Mouse (Mus musculus) hindbrain, embryonic 15.5 days (tissue): ENCODE results near the gene Naglu. TPM values are rescaled to one million over a fixed set of nuclear protein-coding genes. Genes with fewer than 3 reads are reported as not detected.

Source experiments
- ATAC-seq: fragments of 200-750 bp; cut with Nextera tagmentation; 2 replicates; pipeline ENCODE4 v1.8.0; 2017; ENCODE audit warnings: low read depth, moderate number of reproducible peaks, moderate TSS enrichment; ENCODE audit not compliant: low FRiP score
- H3K27ac ChIP-seq: fragments of 300-500 bp; sonication (generic); replicated peaks from 2 replicates; pipeline ENCODE4 v1.5.1; 2015; ENCODE audit warnings: mild to moderate bottlenecking, inconsistent platforms
- H3K27me3 ChIP-seq: fragments of 300-500 bp; sonication (generic); 2 replicates; pipeline ENCODE4 v1.6.1; 2015; ENCODE audit warnings: control low read depth, inconsistent platforms
- H3K36me3 ChIP-seq: fragments of 300-500 bp; sonication (generic); 2 replicates; pipeline ENCODE4 v1.6.1; 2015; ENCODE audit warnings: control low read depth, inconsistent platforms
- H3K4me1 ChIP-seq: fragments of 300-500 bp; sonication (generic); replicated peaks from 2 replicates; pipeline ENCODE4 v1.6.1; 2015; ENCODE audit warnings: control low read depth, inconsistent platforms
- H3K4me2 ChIP-seq: fragments of 300-500 bp; sonication (generic); 2 replicates; pipeline ENCODE4 v1.6.1; 2015; ENCODE audit warnings: moderate library complexity, mild to moderate bottlenecking, inconsistent platforms
- H3K4me3 ChIP-seq: fragments of 300-500 bp; sonication (generic); 2 replicates; pipeline ENCODE4 v1.5.1; 2015; ENCODE audit warnings: mild to moderate bottlenecking, inconsistent platforms
- H3K9ac ChIP-seq: fragments of 300-500 bp; sonication (generic); 2 replicates; pipeline ENCODE4 v1.6.1; 2015; ENCODE audit warnings: inconsistent platforms
- H3K9me3 ChIP-seq: fragments of 300-500 bp; sonication (generic); 2 replicates; pipeline ENCODE4 v1.6.1; 2016; ENCODE audit warnings: control low read depth, inconsistent platforms
- WGBS: fragments of 180-500 bp; shearing (Covaris S2); methylation state at CpG from one replicate; pipeline ENCODE4 v1.1.7; 2015; 5-methylcytosine and 5-hydroxymethylcytosine counted together
- polyA plus RNA-seq: library from polyadenylated mRNA; unstranded; fragments of >200 nt; fragmentation: Nextera tagmentation; extraction: Ambion mirVana; gene quantifications from 2 replicates; pipeline ENCODE4 v1.2.1, GENCODE M21; 2015

Naglu gene
- 13.0 and 15.5 TPM in 2 replicates for polyA plus RNA-seq

GRCm38 (mm10) chr11:101069391-101070188, at the start of gene Naglu:
Gene Naglu, plus strand, starts transcription at chr11:101070012.
- H3K9ac ChIP-seq = peak within 1 kb of the TSS; percentile 66
- WGBS = 4% methylated on average over 35 of the region's 35 CpGs
- peak within 1 kb of the TSS; percentile 77 for H3K4me2 ChIP-seq
- ATAC-seq = peak; percentile 89
- no peaks in the 10 kb centered on the region for H3K9me3 ChIP-seq
- no peaks in the 10 kb centered on the region for H3K36me3 ChIP-seq
- H3K4me3 ChIP-seq = peak within 1 kb of the TSS; percentile 80
- H3K4me1 ChIP-seq = peaks cover 24% of the 10 kb centered on the region
- no peaks in the 10 kb centered on the region for H3K27me3 ChIP-seq
- H3K27ac ChIP-seq = peak within 1 kb of the TSS; percentile 85

GRCm38 (mm10) chr11:101023371-101023770, 46.4 kb upstream of the Naglu start:
- WGBS = 64% methylated on average over 12 of the region's 12 CpGs
- Histone ChIP-seq H3K4me2 (no peak overlapping the region), H3K4me3 (no peak overlapping the region), H3K27ac (no peak overlapping the region), H3K36me3 (peaks cover 88% of the 10 kb centered on the region), H3K4me1 (no peaks in the 10 kb centered on the region), H3K27me3 (no peaks in the 10 kb centered on the region), H3K9me3 (no peaks in the 10 kb centered on the region), H3K9ac (no peak overlapping the region)
- peak; percentile 65; the same call in 1 of the 2 replicates for ATAC-seq

- Histone ChIP-seq H3K36me3 (peaks cover 89% of the 10 kb centered on the region), H3K27ac (no peak overlapping the region), H3K4me3 (no peak overlapping the region), H3K9me3 (no peaks in the 10 kb centered on the region), H3K9ac (no peak overlapping the region), H3K4me1 (no peaks in the 10 kb centered on the region), H3K27me3 (no peaks in the 10 kb centered on the region), H3K4me2 (no peak overlapping the region)
- WGBS = 87% methylated on average over 4 of the region's 4 CpGs
- no peak for ATAC-seq
Observed at GRCm38 (mm10) chr11:101024001-101024400, 45.8 kb upstream of the Naglu start.

GRCm38 (mm10) chr11:101027121-101027520, 42.7 kb upstream of the Naglu start:
- no peaks in the 10 kb centered on the region for H3K9me3 ChIP-seq
- ATAC-seq = no peak
- H3K27me3 ChIP-seq = no peaks in the 10 kb centered on the region
- H3K36me3 ChIP-seq = peaks cover 87% of the 10 kb centered on the region
- H3K9ac ChIP-seq = no peak overlapping the region
- no peaks in the 10 kb centered on the region for H3K4me1 ChIP-seq
- no peak overlapping the region for H3K4me3 ChIP-seq
- WGBS = 89% methylated on average over 11 of the region's 11 CpGs
- H3K27ac ChIP-seq = no peak overlapping the region
- H3K4me2 ChIP-seq = no peak overlapping the region

GRCm38 (mm10) chr11:101029320-101029719, 40.5 kb upstream of the Naglu start:
- no peaks in the 10 kb centered on the region for H3K4me1 ChIP-seq
- H3K36me3 ChIP-seq = peaks cover 86% of the 10 kb centered on the region
- no peak overlapping the region for H3K4me2 ChIP-seq
- H3K27me3 ChIP-seq = no peaks in the 10 kb centered on the region
- no peak overlapping the region for H3K9ac ChIP-seq
- H3K27ac ChIP-seq = no peak overlapping the region
- no peak overlapping the region for H3K4me3 ChIP-seq
- H3K9me3 ChIP-seq = no peaks in the 10 kb centered on the region
- no peak for ATAC-seq
- 81% methylated on average over 8 of the region's 8 CpGs for WGBS

GRCm38 (mm10) chr11:101030136-101030807, 39.5 kb upstream of the Naglu start:
- Histone ChIP-seq H3K9me3 (no peaks in the 10 kb centered on the region), H3K4me2 (no peak overlapping the region), H3K27me3 (no peaks in the 10 kb centered on the region), H3K4me3 (no peak overlapping the region), H3K27ac (no peak overlapping the region), H3K9ac (no peak overlapping the region), H3K4me1 (no peaks in the 10 kb centered on the region), H3K36me3 (peaks cover 88% of the 10 kb centered on the region)
- ATAC-seq = no peak
- 84% methylated on average over 10 of the region's 10 CpGs for WGBS

GRCm38 (mm10) chr11:101030808-101031156, 39.0 kb upstream of the Naglu start:
- Histone ChIP-seq H3K4me1 (no peaks in the 10 kb centered on the region), H3K27ac (no peak overlapping the region), H3K9me3 (no peaks in the 10 kb centered on the region), H3K4me3 (no peak overlapping the region), H3K4me2 (no peak overlapping the region), H3K27me3 (no peaks in the 10 kb centered on the region), H3K9ac (no peak overlapping the region), H3K36me3 (peaks cover 86% of the 10 kb centered on the region)
- no peak for ATAC-seq
- 96% methylated on average over 4 of the region's 4 CpGs for WGBS

GRCm38 (mm10) chr11:101031470-101031869, 38.3 kb upstream of the Naglu start:
- Histone ChIP-seq H3K9ac (no peak overlapping the region), H3K4me2 (no peak overlapping the region), H3K27ac (no peak overlapping the region), H3K9me3 (no peaks in the 10 kb centered on the region), H3K27me3 (no peaks in the 10 kb centered on the region), H3K36me3 (peaks cover 87% of the 10 kb centered on the region), H3K4me1 (no peaks in the 10 kb centered on the region), H3K4me3 (no peak overlapping the region)
- WGBS = 91% methylated on average over 1 of the region's 1 CpGs
- no peak for ATAC-seq

GRCm38 (mm10) chr11:101033856-101034500, 35.8 kb upstream of the Naglu start:
- H3K9me3 ChIP-seq = no peaks in the 10 kb centered on the region
- no peaks in the 10 kb centered on the region for H3K4me1 ChIP-seq
- no peak overlapping the region for H3K9ac ChIP-seq
- H3K4me3 ChIP-seq = no peak overlapping the region
- peaks cover 89% of the 10 kb centered on the region for H3K36me3 ChIP-seq
- H3K4me2 ChIP-seq = no peak overlapping the region
- no peaks in the 10 kb centered on the region for H3K27me3 ChIP-seq
- no peak overlapping the region for H3K27ac ChIP-seq
- WGBS = 93% methylated on average over 17 of the region's 17 CpGs
- ATAC-seq = no peak

GRCm38 (mm10) chr11:101034614-101035327, 35.0 kb upstream of the Naglu start:
- Histone ChIP-seq H3K9ac (no peak overlapping the region), H3K27me3 (no peaks in the 10 kb centered on the region), H3K9me3 (no peaks in the 10 kb centered on the region), H3K4me1 (no peaks in the 10 kb centered on the region), H3K27ac (no peak overlapping the region), H3K4me2 (no peak overlapping the region), H3K36me3 (peaks cover 91% of the 10 kb centered on the region), H3K4me3 (no peak overlapping the region)
- WGBS = 88% methylated on average over 8 of the region's 8 CpGs
- ATAC-seq = no peak

GRCm38 (mm10) chr11:101035328-101035695, 34.5 kb upstream of the Naglu start:
- peaks cover 91% of the 10 kb centered on the region for H3K36me3 ChIP-seq
- H3K4me3 ChIP-seq = no peak overlapping the region
- 87% methylated on average over 4 of the region's 4 CpGs for WGBS
- no peak for ATAC-seq
- H3K9me3 ChIP-seq = no peaks in the 10 kb centered on the region
- no peaks in the 10 kb centered on the region for H3K4me1 ChIP-seq
- no peaks in the 10 kb centered on the region for H3K27me3 ChIP-seq
- no peak overlapping the region for H3K4me2 ChIP-seq
- H3K27ac ChIP-seq = no peak overlapping the region
- H3K9ac ChIP-seq = no peak overlapping the region

GRCm38 (mm10) chr11:101037795-101038194, 32.0 kb upstream of the Naglu start:
- no peak overlapping the region for H3K4me2 ChIP-seq
- no peak overlapping the region for H3K4me3 ChIP-seq
- no peak for ATAC-seq
- 80% methylated on average over 10 of the region's 10 CpGs for WGBS
- H3K4me1 ChIP-seq = no peaks in the 10 kb centered on the region
- H3K9ac ChIP-seq = no peak overlapping the region
- H3K27me3 ChIP-seq = no peaks in the 10 kb centered on the region
- H3K27ac ChIP-seq = no peak overlapping the region
- peaks cover 90% of the 10 kb centered on the region for H3K36me3 ChIP-seq
- H3K9me3 ChIP-seq = no peaks in the 10 kb centered on the region
